Mouse (Mus musculus) regulatory T cell (primary cell): Measurements from ENCODE around the gene Ube2g1.

Source experiments
- in situ Hi-C: fragments of 300-600 bp; cut with MboI, MseI; formaldehyde crosslinking; loops from one replicate; pipeline ENCODE4 v1.15.1; 2025; ENCODE audit warnings: high pct_unique_total_duplicates

The Ube2g1 gene

DNA sequence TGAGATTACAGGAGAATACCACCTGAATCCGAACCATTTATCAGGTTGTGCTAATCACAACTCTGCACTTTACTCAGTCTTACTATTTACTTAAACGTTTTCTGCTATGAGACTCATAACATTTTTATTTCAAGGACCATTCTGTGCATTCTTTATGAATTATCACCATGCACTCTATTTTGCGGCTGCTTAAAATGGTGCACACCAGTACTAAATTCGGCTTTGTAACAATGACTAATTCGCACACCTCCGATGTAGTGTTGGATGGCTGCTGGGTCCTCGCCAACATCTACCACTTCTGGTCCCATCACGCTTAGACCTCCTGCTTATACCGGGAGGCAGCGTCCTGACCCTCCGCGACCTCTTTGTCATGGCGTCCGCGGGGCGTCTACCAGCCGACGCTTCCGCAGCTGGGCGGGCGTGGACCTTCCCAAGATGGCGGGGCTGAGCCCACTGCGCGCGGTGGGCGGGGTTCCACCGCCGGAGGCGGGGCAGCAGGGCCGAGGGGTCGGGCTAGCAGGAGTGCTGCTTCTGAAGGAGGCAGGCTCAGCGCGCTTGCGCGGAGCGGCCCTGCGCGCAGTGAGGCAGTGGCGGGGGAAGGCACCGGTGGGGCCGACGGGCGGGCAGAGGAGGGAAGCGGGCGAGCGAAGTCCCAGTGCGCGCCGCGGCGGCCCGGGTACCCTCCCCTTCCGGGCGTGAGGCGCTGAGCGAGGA lies at the start of gene Ube2g1:
Ube2g1 (plus strand) TSS at position 590 of the 714 bp plus-strand sequence.
- in situ Hi-C loops = no loop called here

DNA sequence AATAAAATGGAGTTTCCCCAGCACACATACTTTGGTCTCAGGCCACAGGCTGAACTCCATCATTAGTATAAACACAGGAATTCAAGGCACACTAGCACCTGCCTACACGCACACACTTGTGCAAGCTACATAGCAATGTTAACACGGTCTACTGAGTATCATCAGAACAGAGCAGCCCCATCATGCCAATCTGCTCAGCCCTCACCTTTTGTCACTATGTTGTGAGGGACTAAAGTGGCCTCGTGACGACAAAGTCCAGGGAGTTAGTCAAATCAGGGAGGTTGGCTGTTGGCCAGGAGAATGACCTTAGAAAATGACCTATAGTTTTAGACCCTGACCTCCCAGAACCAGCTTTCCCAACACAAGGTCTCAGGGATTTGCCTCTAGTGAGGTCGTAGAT lies 48.9 kb upstream of the Ube2g1 start:
- in situ Hi-C loops = no loop called here

DNA sequence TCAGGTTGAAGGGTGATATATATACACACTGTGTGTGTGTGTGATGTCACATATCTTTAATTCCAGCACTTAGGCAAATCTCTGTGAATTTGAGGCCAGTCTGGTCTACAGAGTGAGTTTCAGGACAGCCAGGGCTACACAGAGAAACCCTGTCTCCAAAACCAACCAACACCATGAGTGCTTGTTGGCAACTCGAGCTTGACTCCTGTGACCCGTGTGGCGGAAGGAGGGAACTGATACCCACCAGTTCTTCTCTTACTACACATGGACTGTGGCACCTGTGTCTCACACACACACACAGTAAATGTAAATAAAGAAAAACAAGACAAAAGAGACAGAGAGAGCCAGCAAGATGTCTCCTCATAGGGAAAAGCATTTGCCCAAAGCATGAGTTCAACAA lies 46.4 kb upstream of the Ube2g1 start:
- in situ Hi-C loops = no loop called here

DNA sequence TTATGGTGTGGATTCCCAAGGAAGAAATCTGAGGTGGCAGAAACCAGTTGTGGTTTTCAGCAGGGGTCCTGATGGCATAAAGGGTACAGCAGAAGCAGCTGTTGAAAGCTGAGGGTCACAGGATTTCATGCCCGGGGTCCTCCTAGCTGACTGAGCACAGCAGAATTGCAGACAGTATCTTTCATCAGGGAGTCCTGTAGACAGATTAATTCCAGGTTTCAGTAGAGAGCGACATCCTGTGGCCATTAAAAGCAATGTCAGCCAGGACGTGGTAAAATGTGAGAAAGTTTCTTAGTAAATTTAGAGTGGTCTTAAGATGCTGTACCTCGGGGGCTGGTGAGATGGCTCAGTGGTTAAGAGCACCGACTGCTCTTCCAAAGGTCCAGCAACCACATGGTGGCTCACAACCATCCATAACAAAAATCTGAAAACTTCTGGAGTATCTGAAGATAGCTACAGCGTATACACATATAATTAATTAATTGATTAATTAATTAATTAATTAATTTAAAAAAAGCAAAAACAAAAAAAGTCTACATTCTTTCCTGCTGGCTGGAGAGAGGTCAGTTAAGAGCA lies 42.8 kb upstream of the Ube2g1 start:
- in situ Hi-C loops = no loop called here

DNA sequence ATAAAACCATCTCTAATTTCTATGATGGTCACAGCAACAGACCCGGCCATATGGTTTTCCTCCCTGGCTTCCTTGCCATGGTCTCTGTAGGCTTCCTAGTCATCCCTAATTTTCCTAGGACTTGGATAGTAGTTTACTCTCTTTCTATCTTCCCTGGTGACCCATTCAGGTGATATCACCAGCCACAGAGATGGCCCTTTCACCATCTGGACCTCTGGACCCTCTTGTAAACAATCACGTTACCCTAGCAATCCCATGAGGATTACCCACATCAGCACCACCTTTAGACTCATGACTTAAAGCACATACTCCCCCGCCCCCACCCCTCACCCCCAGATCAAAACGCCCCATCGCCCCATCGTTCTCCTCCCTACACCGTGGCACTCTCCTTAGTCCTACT lies 40.8 kb upstream of the Ube2g1 start:
- in situ Hi-C loops = no loop called here

DNA sequence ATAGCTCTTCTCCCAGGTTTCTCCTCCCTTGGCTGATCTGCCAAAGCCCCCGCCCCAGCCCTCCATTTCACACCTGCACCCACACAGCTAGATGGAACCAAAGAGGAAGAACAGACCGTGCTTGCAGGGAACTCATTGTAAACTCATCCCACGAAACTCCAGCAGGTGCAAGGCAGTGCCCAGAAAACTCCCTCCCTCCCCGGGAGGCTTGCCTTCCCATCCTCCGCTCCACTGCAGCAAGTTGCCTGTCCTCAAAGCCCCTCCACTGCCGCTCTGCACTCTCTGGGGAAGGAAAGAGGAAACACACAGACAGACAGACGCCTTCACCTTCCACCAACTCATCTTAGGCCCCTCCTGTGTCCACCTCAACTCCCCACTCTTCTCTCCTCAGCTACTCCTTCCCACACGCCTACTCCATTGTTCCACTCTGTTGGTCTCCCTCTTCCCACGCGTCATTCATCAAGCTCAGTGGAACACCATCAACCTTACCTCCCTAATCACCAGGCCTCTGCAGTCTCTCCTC lies 40.2 kb upstream of the Ube2g1 start:
- in situ Hi-C loops = no loop called here

DNA sequence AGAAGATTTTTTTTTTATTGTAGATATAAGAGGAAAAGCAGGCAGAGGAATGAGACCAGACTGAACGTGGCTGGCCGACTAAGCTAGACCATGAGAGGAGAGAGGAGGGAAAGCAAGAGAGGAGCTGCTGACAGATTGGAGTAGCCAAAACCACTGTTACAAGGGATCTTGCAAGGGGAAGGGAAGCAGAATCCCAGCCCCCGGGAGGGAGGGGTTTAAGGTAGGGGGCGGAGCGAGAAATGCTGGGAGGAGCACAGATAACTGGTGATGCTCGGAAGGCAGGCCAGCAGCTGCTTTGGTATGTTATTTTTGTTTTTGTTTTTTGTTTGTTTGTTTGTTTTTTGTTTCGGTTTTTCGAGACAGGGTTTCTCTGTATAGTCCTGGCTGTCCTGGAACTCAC lies 38.0 kb upstream of the Ube2g1 start:
- in situ Hi-C loops = no loop called here

DNA sequence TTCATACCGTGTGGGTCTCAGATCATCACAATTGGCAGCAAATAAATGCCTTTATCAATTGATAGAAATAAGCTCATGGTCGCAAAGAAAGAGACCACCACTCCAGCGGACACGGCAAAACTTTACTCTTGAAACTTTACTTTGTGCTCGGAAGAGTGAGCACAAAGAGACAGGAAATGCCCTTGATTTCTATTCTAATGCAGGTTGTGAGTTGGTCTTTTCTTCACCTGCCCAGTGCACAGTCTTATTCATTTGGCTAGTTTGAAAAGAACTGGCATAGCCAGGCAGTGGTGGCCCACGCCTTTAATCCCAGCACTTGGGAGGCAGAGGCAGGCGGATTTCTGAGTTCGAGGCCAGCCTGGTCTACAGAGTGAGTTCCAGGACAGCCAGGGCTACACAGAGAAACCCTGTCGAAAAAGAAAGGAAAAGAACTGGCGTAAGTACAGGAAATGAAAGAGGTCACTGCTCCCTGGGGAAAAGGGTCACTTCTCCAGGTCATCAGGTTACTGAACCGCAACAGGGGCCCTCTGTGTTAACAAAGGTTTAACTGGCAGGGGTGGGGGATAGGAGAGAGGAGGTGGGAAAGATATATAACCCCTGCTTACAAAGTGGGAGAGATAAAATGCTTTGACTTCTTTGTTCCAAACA lies 37.3 kb upstream of the Ube2g1 start:
- in situ Hi-C loops = loop anchor here (5.0 kb wide), 1 partner anchor 158 kb away; no protein-coding TSS in a partner anchor

DNA sequence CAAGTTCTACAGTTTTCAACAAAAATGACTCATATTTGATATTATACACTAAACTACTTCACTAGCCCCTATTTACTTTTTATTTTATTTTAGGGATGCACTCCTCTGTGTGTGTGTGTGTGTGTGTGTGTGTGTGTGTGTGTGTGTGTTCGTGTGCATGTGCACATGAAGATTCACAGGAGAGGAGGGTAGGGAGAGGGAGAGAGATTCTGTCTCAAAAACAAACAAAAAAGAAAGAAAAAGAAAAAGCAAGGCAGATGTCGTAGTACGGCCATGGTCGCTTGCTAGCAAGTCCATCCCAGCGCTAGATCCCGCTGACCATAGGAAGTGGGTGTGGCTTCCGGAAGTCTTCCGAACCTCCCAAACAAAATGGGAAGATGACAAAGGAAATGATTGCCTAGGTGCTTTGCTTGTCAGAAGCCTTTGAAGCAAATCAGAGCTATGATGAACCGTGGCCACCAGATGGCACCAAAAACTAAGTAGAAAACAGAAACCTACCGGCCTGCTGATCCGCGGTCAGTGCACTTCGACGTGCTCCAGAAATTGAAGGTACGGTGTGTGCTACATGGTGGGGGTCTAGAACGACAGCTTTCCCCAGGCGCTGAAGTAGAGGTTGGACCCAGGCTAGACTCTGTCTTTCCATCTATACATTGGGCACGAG lies 36.6 kb upstream of the Ube2g1 start:
- in situ Hi-C loops = loop anchor here (5.0 kb wide), 1 partner anchor 157 kb away; no protein-coding TSS in a partner anchor

DNA sequence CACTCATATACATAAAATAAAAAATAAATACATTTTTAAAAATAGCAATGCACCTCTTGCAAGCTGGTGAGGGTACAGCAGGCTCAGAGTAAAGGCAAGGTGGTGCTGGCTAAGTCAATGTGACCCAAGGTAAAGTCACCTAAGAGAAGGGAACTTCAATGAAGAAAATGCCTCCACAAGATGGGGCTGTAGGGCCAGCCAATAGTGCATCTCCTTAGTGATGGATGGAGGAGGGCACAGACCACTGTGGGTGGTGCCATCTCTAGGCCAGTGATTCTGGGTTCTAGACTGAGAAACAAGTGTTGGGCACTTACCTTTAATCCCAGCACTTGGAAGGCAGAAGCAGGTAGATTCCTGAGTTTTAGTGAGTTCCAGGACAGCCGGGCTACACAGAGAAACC lies 33.3 kb upstream of the Ube2g1 start:
- in situ Hi-C loops = loop anchor here (5.0 kb wide), 1 partner anchor 153 kb away; no protein-coding TSS in a partner anchor

DNA sequence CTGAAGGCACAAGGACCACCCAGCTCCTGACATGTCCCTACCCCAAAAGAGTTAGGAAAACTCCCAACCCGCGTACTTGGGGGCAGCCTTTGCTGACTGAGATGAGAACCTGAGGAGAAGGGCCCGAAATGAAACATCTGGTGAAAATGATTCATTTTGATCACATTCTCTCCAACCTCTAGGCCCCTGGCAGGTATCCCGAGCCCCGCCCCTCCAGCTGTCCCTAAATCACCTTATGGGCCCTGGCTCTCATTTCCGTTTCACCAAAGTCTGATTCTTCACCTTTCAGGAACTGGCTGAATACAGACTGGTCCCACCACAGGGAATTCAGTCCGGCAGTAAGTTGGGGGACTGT lies 31.0 kb upstream of the Ube2g1 start:
- in situ Hi-C loops = no loop called here

DNA sequence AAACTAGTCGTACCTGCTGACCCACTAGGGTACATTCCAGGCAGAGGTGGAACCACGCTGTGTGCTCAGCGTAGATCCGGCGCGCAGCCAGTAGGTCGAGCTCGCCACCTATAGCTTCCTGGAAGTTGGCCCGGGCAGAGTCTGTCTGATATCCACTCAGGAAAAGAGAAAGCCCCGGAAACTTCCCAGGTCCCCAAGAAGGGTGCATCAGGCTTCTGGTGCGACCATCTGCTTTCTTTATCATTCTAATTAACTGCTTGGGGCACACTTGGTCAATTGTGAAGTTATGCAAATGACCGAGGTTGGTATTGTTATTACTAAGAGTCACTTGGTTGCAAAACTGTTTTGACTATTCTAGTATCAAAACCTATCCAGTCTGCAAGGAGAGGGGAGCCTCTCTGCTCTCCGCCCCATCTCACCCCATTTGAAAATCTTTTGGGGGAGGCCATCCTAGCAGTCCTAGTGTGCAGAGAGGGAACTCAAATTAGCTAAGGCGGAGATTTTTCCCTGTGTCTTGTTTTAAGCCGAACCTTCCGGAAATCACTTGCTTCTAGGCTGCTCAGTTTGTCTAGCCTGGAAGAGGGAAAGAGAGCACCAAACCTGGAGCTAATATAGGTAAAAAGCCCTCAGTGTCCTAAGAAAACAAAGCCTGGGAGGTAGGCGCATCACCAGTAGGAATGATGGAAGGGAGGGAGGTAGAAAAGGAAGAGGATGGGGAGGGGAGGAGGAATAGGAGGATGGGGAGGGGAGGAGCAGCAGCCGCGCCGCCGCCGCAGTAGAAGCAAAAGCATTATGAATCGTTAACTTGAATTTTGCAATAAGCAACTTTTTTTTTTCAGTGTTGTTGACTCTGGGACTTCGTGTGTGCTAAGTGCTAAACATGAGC lies 30.4 kb upstream of the Ube2g1 start:
- in situ Hi-C loops = no loop called here

DNA sequence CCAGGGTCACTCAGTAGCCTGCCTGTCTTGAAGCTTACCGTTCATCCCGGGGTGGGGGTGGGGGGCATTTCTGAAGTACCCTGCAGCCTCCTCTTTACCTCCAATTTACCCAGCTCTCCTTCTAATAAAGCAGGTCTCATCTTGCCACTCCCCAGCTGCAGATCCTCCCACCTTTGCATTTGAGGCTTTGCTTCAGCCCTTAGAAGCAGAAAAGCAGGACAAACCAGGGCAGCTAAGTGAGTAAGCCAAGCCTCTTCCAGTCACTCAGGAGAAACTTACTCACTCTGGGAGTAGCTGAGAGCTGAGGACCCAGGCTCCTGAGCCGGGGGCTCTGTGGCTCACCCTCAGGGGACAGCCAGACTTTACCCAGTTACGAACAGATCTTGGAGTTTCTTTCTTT lies 28.6 kb upstream of the Ube2g1 start:
- in situ Hi-C loops = no loop called here

DNA sequence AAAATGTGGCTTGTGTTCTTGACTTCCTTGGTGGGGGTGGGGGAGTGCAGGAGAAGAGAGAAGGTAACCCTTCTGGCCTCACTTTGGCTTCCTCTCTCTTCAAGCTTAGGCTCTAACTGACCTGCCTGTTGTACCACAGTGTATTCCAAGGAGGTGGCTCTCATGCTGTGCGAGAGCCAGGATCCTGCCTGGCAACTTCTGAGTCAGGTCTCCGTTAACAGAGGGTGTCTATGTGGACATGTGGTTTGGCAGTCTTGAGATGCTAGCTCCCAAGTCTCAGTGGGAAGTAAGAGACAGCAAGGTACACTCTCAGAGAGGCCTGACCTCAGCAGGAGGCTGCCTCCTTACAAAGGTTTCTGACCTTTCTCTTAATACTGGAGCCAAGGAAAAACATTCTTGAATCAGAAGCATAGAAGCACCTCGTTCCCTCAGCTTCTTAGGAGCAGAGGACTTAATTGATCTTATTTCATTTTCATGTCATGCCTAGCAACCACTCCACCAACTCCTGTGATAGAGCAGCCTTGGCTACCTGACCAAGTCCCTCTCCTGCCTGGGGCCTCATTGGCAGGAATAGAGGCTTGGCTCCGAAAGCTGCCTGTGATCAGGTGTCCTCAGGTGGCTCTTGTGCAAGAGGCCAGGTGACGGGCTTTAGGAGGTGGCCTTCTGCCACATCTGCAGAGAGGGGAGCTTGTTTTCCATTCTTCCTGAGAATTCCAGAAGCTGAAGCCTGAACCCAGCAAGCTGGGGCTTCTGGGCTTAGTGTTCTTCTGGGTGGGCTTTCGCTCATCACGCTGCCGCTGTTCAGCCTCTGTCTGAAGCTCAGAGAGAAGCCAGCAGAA lies 25.3 kb upstream of the Ube2g1 start:
- in situ Hi-C loops = no loop called here

DNA sequence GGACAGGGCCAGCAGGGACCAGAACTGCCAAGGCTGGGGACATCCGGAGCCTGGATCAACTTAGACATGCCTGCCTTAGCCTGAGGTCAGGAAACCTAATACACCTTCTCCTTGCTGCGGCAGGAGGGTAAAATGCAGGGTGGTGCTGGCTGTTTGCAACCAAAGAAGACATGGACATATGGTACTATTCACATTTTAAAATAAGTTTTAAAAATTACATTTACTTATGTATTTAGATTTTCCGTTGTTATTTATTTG lies 24.7 kb upstream of the Ube2g1 start:
- in situ Hi-C loops = no loop called here

DNA sequence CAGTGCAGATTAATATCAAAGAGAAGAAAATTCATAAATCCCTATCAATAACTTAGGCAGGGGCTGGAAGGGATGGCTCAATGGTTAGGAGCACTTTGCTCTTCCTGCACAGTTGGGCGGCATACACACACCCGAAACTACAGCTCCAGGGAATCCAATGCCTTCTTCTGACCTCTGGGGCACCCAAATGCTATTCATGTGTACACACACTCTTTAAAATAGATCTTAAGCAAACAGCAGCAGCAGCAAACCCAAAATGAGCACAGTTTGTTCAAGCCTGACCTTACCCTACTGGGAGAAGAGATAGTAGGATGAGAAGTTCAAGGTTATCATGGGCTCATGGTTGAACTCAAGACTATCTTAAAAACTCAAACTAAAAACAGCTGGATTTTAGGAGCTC lies 24.0 kb upstream of the Ube2g1 start:
- in situ Hi-C loops = no loop called here

DNA sequence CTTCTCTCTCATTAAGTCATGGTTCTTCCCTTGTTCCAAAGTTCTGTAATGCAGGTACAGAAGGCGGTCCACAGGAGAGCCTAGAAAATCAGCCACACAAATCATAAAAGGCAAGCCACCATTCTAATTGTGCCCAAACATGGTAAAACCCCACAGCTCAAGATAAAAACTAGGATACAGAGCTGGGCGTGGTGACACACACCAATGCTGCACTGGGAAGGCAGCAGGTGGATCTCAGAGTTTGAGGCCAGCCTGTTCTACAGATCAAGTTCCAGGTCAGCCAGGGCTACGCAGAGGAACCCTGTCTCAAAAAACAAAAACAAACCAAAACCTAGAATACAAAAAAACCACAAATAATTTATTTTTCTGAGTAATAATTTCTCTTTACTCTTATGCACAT lies 20.5 kb upstream of the Ube2g1 start:
- in situ Hi-C loops = no loop called here

DNA sequence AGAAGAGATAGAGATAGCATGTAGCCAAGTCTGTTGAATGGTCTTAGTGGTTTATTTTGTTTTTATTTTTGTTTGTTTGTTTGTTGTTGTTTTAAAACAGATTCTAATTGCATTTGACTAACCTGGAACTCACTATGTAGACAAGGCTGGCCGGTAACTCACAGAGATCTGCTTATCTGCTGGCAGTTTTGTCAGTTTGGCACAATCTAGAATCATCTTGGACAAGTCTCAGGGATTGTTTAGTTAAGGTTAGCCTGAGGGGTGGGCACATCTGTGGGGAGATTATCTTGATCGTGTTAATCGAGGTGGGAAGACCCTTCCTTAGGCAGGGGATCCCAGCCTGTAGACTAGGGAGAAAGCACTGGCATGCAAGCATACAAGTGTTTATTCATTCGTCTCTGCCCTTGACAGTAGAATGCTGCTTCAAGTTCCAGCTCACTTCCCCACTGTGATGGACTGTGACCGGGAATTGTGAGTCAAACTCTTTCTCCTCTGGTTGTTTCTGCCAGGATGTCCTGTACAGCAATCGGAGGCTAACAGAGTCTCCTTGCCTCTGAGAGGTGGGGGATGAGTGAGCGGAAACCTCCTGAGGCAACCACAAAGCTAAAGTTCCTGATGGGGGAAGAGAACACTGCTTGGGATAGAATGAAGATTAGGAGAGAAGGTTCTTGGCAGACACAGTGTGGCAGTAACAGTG lies 19.4 kb upstream of the Ube2g1 start:
- in situ Hi-C loops = no loop called here

DNA sequence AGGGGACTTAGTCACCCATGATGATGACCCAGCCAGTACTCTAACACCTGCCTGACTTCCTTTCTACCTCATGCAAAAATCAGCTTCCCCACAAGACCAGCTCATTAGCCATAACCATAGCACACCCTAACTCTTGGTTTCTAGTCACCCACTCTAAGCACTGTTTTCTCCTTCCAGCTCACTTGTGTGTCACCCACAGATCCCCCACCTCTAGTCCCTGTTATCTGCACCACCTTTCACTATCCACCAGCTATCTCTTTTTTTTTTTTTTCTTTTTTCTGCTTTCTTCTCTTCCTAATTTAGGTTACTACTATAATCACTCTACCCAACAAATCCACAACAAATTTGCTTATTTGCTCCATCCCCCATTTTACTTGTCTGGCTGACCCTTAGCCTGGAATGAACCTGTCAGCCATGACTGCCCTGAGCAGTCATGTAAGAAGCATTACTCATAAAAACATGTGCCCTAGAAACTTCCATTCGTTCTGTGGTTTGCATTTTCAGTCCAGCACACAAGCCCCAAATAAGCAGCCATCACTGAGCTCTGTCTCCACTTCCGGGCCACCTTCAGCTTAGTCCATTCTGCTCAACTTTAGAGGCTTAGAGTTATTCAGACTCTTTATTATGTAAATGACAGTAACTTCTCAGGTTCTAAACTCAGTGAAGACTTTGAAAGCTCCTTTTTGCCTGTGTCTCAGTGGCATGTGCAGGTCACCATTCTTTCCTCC lies 11.9 kb upstream of the Ube2g1 start:
- in situ Hi-C loops = no loop called here
